Mouse (Mus musculus): ENCODE results near the gene Rbbp6. TPM values are rescaled to one million over a fixed set of nuclear protein-coding genes. Genes with fewer than 3 reads are reported as not detected.

Rbbp6 gene
- polyA plus RNA-seq, 1 experiment from 2014 or later, result 26.9 TPM

DNA sequence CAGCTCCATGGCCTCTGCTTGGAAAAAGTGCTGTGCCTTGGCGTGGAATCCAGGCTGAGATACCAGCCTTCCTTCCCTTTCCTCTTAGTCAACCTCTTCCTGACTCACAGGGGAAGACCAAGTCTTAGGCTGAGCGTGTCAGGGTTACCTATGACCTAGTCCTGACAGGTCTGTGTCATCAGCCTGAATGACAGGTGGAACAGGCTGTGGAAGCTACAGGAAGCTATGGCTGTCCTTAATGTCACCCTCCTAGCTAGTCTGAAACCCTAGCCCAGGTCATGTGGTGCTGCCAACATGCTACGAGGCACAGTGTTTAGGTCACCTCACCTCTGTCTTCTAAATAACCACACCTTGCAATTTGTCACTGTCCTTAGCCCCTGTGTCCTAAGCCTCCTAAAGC is 16.2 kb upstream of the Rbbp6 start:
- no peaks in the 10 kb centered on the region for H3K27me3 ChIP-seq (replicated peaks)
- no peak overlapping the region for H3K9ac ChIP-seq
- H3K27ac ChIP-seq, result no peak overlapping the region
- no peaks in the 10 kb centered on the region for H3K4me1 ChIP-seq (replicated peaks)
- 75% methylated on average over 3 of the region's 3 CpGs for WGBS
- ATAC-seq, result no peak
- H3K4me3 ChIP-seq (replicated peaks), result no peak overlapping the region
- no peaks in the 10 kb centered on the region for H3K36me3 ChIP-seq
- no peak overlapping the region for H3K4me2 ChIP-seq (replicated peaks)
- no peaks in the 10 kb centered on the region for H3K9me3 ChIP-seq

DNA sequence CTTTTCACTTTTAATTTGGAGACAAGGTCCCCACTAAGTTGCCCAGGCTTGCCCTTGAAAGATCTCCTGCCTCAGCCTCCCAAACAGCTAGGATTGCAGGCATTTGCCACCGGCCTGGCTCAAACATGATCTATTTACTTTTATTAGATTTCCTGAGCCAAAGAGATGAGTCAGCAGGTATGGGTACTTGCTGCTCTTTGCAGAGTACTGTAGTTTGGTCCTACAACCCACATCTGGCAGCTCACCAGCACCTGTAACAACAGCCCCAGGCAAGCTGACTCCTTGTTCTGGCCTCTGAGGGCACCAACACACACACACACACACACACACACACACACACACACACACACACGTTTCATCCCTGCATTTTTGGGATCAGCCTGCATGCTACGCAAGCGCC is 14.0 kb upstream of the Rbbp6 start:
- H3K4me3 ChIP-seq (replicated peaks), result no peak overlapping the region
- no peak overlapping the region for H3K9ac ChIP-seq
- WGBS, result 87% methylated on average over 4 of the region's 4 CpGs
- no peaks in the 10 kb centered on the region for H3K27me3 ChIP-seq (replicated peaks)
- no peaks in the 10 kb centered on the region for H3K4me1 ChIP-seq (replicated peaks)
- no peak overlapping the region for H3K4me2 ChIP-seq (replicated peaks)
- no peak for ATAC-seq
- no peaks in the 10 kb centered on the region for H3K36me3 ChIP-seq
- no peak overlapping the region for H3K27ac ChIP-seq
- H3K9me3 ChIP-seq, result no peaks in the 10 kb centered on the region

DNA sequence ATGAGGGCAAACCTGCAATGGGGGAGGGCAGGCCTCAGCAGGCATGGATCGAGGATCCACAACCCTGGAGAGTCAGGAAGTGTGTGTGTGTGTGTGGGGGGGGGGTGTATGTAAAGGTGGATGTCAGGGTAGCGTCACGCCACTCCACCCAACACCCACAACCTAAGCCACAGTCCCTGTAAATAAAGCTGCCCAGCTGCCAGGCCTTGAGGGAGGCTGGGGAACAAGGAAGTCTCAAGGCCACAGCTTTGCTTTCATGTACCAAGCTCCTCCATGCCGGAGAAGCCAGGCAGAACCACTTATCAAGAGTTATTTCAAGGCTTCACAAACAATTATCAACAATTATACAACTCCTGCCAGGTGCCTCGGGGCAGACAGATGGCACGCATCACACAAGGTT is 13.4 kb upstream of the Rbbp6 start:
- H3K27ac ChIP-seq, result no peak overlapping the region
- H3K27me3 ChIP-seq (replicated peaks), result no peaks in the 10 kb centered on the region
- ATAC-seq, result no peak
- H3K36me3 ChIP-seq, result no peaks in the 10 kb centered on the region
- no peak overlapping the region for H3K4me3 ChIP-seq (replicated peaks)
- H3K4me2 ChIP-seq (replicated peaks), result no peak overlapping the region
- WGBS, result 40% methylated on average over 6 of the region's 6 CpGs
- H3K9me3 ChIP-seq, result no peaks in the 10 kb centered on the region
- H3K4me1 ChIP-seq (replicated peaks), result no peaks in the 10 kb centered on the region
- no peak overlapping the region for H3K9ac ChIP-seq

DNA sequence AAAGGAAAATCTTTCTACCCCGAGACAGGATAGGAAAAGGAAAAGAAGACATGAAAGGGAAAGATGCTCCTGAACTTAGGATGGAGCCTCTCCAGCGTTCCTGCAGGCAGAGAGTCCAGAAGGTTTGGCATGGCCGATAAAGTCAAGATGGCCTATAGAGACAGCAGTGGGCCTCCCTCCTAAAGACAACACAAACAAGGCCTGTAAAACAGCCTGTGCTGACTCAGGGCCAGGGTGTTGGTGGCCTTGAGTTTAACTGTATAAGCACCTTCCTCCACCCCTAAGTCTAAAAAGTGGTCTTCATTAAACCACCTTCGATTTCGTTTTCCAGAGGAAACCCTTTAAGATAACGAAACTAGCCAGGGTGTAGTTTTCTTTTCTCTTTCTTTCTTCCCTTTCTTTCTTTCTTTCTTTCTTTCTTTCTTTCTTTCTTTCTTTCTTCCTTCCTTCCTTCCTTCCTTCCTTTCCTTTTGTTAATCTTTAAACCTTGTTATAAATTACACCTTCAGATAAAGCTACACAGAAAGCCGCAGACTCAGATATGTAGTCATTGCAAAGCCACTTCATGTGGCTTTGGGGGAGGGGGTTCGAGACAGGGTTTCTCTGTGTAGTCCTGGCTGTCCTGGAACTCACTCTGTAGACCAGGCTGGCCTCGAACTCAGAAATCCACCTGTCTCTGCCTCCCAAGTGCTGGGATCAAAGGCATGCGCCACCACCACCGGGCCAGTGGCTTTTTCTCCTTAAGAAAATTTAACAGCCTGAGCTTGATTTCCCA is 10.8 kb upstream of the Rbbp6 start:
- H3K4me2 ChIP-seq (replicated peaks), result no peak overlapping the region
- no peaks in the 10 kb centered on the region for H3K36me3 ChIP-seq
- H3K4me3 ChIP-seq (replicated peaks), result no peak overlapping the region
- H3K27me3 ChIP-seq (replicated peaks), result no peaks in the 10 kb centered on the region
- H3K27ac ChIP-seq, result no peak overlapping the region
- H3K9ac ChIP-seq, result no peak overlapping the region
- no peak for ATAC-seq
- H3K4me1 ChIP-seq (replicated peaks), result no peaks in the 10 kb centered on the region
- H3K9me3 ChIP-seq, result no peaks in the 10 kb centered on the region
- WGBS, result 78% methylated on average over 11 of the region's 11 CpGs

DNA sequence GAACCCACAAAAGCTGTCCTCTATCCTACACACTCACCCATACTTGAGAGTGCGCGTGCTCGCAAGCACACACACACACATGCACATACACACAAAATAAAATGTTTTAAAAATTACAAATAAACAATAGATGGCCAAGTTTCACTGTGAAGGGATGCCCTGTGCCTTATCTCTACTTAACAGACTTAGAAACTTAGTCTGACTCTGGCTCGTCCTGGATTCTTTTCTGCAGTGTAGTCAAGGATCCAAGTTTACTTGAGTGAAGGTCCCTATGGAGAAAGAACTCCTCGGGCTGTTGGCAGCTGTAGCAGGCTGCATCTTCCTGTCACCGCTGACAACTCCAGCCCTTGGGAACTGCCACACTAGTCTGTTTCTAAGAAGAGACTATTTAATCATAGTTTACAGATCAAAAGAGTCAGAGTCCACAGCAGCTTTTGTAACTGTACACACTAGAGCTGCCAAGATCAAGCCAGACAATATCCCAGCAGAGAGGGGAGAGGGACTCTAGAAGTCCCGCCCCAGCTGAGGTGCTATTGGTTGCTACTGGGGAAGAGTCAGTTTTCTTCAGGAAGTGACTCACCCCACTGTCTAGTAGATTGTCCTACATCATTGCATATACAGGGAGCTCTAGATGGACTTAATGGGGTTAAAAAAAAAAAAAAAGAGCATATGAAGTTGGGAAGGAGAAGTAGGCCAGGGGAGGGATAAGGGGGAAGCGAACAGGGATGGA is 10.1 kb upstream of the Rbbp6 start:
- Histone ChIP-seq H3K9ac (no peak overlapping the region), H3K27me3 (replicated peaks) (no peaks in the 10 kb centered on the region), H3K4me1 (replicated peaks) (no peaks in the 10 kb centered on the region), H3K27ac (no peak overlapping the region), H3K4me2 (replicated peaks) (0 out of 2 replicates have a peak overlapping the region, but pooled peaks have one; percentile 24), H3K9me3 (no peaks in the 10 kb centered on the region), H3K36me3 (no peaks in the 10 kb centered on the region), H3K4me3 (replicated peaks) (no peak overlapping the region)
- ATAC-seq, result peak; percentile 81
- WGBS, result 71% methylated on average over 8 of the region's 8 CpGs

DNA sequence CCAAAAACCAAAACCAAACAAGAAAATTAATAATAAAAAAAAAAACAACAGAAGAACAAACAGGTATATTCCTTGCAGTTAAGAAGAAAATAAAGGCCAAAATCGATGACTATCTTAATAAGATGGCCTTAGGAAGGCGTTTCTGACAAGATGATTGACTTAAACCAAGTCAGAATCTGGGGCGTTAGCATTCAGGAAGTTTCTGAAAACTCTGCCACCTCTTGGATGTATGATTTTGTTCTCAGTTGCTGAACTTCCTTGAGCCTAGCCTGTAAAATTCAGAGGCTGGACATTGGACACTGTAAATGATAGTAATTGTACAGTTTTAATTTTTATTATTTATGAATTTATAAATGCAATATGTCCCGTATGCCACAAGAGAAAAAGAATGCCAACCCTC is 3.3 kb downstream of the Rbbp6 start:
- no peak overlapping the region for H3K27ac ChIP-seq
- no peaks in the 10 kb centered on the region for H3K36me3 ChIP-seq
- 0 out of 2 replicates have a peak, but pooled peaks cover 4% of the 10 kb centered on the region for H3K4me1 ChIP-seq (replicated peaks)
- H3K9me3 ChIP-seq, result no peaks in the 10 kb centered on the region
- peak overlapping the region; percentile 80; the same call in 1 of the 2 replicates for H3K4me3 ChIP-seq (replicated peaks)
- no peak overlapping the region for H3K9ac ChIP-seq
- WGBS, result 52% methylated on average over 4 of the region's 4 CpGs
- no peak for ATAC-seq
- no peaks in the 10 kb centered on the region for H3K27me3 ChIP-seq (replicated peaks)
- peak overlapping the region; percentile 64 for H3K4me2 ChIP-seq (replicated peaks)

DNA sequence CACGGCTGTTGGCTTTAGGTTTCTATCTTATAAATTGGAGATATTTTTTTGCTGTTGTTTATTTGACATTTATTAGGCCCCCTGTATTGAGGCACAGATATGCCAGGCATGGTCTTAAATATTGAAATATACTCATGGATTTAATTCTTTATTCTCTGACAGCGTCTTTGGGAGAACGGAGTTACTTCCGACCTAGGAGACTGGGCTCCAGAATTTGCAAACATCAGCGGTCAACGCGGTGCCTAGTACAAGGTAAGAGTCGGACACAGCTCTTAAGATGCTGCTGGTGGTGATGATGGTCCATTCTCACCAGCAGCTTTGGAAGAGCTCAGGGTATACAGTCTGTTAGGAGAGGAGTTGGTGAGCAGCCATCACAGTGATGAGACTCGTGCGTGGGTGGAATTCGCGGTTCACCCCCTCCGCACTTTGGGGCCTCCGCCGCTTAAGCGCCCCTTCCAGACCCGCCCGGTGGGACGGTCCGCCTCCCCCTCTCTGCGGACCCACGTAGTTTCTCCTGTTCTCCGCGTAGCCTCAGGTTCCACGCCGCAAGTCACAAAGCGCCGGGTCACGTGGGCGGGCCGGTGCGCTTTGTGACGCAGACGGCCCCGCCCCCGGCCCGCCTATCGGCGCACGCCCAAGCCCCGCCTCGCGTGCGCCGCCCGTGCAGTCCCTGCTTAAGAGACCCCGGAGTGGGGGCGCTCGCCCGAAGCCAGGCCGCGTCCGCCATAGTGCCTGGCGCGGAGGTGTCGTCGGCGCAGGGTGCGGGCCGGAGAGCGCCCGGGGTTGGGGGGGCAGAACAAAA is 3.9 kb downstream of the Rbbp6 start:
- Histone ChIP-seq H3K4me2 (replicated peaks) (peak overlapping the region; percentile 64), H3K9ac (peak overlapping the region; percentile 100), H3K9me3 (no peaks in the 10 kb centered on the region), H3K27ac (peak overlapping the region; percentile 88), H3K4me1 (replicated peaks) (0 out of 2 replicates have a peak, but pooled peaks cover 4% of the 10 kb centered on the region), H3K36me3 (no peaks in the 10 kb centered on the region), H3K27me3 (replicated peaks) (no peaks in the 10 kb centered on the region), H3K4me3 (replicated peaks) (peak overlapping the region; percentile 80)
- ATAC-seq, result peak; percentile 99
- under 1% methylated on average over 62 of the region's 62 CpGs for WGBS

DNA sequence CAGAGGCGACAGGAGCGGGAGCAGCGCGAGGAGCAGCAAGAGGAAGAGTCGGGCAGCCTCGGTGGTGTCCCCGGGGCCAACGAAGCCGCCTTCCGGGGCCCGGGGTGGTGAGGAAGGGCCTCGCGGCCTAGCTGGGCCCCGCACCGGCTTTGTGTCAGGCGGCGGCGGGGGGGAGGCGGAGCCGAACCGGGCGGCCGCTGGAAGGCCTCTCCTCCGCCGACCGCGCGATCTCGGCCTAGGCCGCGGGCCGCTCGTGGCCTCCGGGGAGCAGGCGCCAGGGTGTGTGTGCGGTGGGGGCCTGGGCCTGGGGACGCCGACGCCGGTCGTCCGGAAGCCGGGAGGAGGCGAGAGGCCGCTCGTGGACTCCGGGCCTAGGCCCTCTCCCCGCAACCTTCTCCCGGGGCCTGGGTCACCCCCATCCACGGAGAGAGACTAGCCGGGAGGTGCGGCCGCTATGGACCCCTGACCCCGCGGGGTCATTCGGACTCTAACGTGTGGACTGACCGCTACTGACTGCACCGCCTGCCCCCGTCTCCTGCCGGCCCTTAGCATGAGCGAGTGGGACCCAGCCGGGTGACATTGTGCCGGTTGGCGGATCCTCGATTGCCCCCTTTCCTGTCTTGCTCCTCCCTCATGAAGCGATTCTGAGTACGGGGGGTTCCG is 4.8 kb downstream of the Rbbp6 start:
- Histone ChIP-seq H3K9me3 (no peaks in the 10 kb centered on the region), H3K27ac (peak overlapping the region; percentile 88), H3K4me1 (replicated peaks) (0 out of 2 replicates have a peak, but pooled peaks cover 4% of the 10 kb centered on the region), H3K9ac (peak overlapping the region; percentile 100), H3K27me3 (replicated peaks) (no peaks in the 10 kb centered on the region), H3K4me3 (replicated peaks) (peak overlapping the region; percentile 80), H3K36me3 (no peaks in the 10 kb centered on the region), H3K4me2 (replicated peaks) (peak overlapping the region; percentile 64)
- peak; percentile 78 for ATAC-seq
- WGBS, result under 1% methylated on average over 67 of the region's 69 CpGs

DNA sequence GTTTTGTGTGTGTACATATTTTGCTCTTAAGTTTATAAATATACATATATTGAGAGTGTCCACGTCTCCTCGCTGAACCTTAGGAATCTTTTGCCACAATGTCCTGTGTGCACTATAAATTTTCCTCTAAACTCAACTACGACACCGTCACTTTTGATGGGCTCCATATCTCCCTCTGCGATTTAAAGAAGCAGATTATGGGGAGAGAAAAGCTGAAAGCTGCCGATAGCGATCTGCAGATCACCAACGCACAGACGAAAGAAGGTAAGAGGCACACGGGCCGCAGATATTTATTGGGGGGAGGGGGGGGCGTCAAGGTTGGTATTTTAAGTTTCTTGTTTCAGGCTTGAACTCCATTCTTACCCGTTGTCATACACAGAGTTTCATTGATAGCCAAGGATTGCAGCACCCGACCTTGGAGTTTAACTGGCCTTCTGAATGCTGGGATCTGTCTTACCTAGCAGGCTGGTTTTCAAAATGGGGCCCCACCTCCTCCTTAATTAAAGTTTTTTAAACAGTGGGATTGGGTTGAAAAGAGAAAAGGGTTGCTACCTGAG is 5.5 kb downstream of the Rbbp6 start:
- under 1% methylated on average over 14 of the region's 14 CpGs for WGBS
- Histone ChIP-seq H3K36me3 (no peaks in the 10 kb centered on the region), H3K27ac (0 out of 2 replicates have a peak overlapping the region, but pooled peaks have one; percentile 88), H3K4me3 (replicated peaks) (peak overlapping the region; percentile 80), H3K4me1 (replicated peaks) (0 out of 2 replicates have a peak, but pooled peaks cover 4% of the 10 kb centered on the region), H3K4me2 (replicated peaks) (peak overlapping the region; percentile 64), H3K9ac (peak overlapping the region; percentile 100), H3K9me3 (no peaks in the 10 kb centered on the region), H3K27me3 (replicated peaks) (no peaks in the 10 kb centered on the region)
- no peak for ATAC-seq

DNA sequence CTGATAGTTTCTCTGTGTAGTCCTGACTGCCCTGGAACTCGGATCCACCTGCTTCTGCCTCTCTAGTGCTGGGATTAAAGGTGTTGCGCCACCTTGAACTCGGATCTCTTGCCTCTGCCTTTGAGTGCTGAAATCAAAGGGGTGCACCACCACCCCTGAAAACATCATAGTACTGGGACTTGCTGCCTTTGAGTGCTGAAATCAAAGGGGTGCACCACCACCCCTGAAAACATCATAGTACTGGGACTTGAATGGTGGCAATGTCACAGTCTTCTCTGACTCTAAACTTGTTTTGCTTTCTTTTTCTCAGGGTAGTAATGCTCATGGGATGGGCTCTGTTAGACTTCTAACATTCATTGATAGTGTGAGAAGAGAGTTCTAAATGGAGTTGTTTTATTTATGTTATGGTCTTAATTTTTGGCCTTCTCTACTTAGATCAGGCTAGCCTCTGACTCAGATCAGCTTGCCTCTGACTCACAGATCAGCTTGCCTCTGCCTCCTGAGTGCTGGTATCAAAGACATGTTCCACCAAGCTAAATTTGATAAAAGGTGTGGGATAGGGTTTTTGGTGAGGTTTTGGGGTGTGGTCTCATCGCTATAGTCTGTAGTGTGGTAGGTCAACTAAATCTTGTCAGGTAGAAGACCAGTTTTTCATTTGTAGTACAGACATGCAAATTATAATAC is 6.7 kb downstream of the Rbbp6 start:
- Histone ChIP-seq H3K4me2 (replicated peaks) (peak overlapping the region; percentile 64), H3K36me3 (no peaks in the 10 kb centered on the region), H3K27ac (no peak overlapping the region), H3K27me3 (replicated peaks) (no peaks in the 10 kb centered on the region), H3K4me1 (replicated peaks) (0 out of 2 replicates have a peak, but pooled peaks cover 4% of the 10 kb centered on the region), H3K9me3 (no peaks in the 10 kb centered on the region), H3K9ac (no peak overlapping the region), H3K4me3 (replicated peaks) (peak overlapping the region; percentile 80)
- 78% methylated on average over 4 of the region's 4 CpGs for WGBS
- no peak for ATAC-seq

DNA sequence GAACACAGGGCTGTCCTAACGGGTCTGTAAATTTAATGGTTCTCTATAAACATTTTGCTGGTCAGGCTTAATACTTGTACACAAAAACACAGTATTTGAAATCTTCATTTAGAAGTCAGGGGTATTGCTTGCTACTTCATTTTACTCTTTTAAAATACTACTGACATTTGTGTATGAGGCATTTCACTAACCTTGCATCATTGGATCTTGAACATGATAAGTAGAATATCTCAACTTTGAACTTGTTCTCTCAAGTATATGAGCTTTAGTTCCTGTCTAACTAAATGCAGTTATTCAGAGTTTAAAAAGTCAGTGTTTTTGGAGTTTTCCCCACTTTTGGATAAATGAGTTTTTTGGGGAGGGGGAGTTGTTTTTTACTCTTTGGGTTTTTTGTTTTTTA is 14.0 kb downstream of the Rbbp6 start:
- Histone ChIP-seq H3K36me3 (no peaks in the 10 kb centered on the region), H3K9ac (no peak overlapping the region), H3K4me3 (replicated peaks) (no peak overlapping the region), H3K27me3 (replicated peaks) (no peaks in the 10 kb centered on the region), H3K27ac (no peak overlapping the region), H3K9me3 (no peaks in the 10 kb centered on the region), H3K4me1 (replicated peaks) (no peaks in the 10 kb centered on the region), H3K4me2 (replicated peaks) (no peak overlapping the region)
- no peak for ATAC-seq
- 50% methylated on average over 1 of the region's 1 CpGs for WGBS

Data from intestine, embryonic 15.5 days (tissue).